Mouse (Mus musculus) frontal cortex, adult (tissue): ENCODE measurements around the gene Ank3.

ENCODE experiments used
- ATAC-seq: cut with Nextera tagmentation; 2 replicates; pipeline ENCODE4 v1.9.2; 2017; ENCODE audit warnings: mild to moderate bottlenecking, moderate library complexity, mixed read lengths; ENCODE audit not compliant: low TSS enrichment

Gene Ank3

GRCm38 (mm10) chr10:69777736-69778135 lies 379.2 kb downstream of the Ank3 start:
- ATAC-seq: 0 out of 2 replicates have a peak, but pooled peaks have one; percentile 1

- no peak for ATAC-seq
Measured at GRCm38 (mm10) chr10:69779246-69779645, 380.7 kb downstream of the Ank3 start.

GRCm38 (mm10) chr10:69781491-69781890 lies 382.9 kb downstream of the Ank3 start:
- ATAC-seq: peak; percentile 74

- ATAC-seq: no peak
Measured at GRCm38 (mm10) chr10:69785235-69785634, 386.7 kb downstream of the Ank3 start.

- ATAC-seq: 0 out of 2 replicates have a peak, but pooled peaks have one; percentile 11
Measured at GRCm38 (mm10) chr10:69785692-69786091, 387.1 kb downstream of the Ank3 start.

- no peak for ATAC-seq
Measured at GRCm38 (mm10) chr10:69786220-69786993, 387.8 kb downstream of the Ank3 start.

- peak; percentile 28; the same call in 1 of the 2 replicates for ATAC-seq
Measured at GRCm38 (mm10) chr10:69787379-69787778, 388.8 kb downstream of the Ank3 start.

GRCm38 (mm10) chr10:69790606-69791005 lies 392.0 kb downstream of the Ank3 start:
- ATAC-seq: no peak

- peak; percentile 2; the same call in 1 of the 2 replicates for ATAC-seq
Measured at GRCm38 (mm10) chr10:69791951-69792350, 393.4 kb downstream of the Ank3 start.

GRCm38 (mm10) chr10:69792400-69792799 lies 393.8 kb downstream of the Ank3 start:
- ATAC-seq: peak; percentile 58

GRCm38 (mm10) chr10:69793079-69793478 lies 394.5 kb downstream of the Ank3 start:
- peak; percentile 53 for ATAC-seq

- ATAC-seq: no peak
Measured at GRCm38 (mm10) chr10:69795656-69796055, 397.1 kb downstream of the Ank3 start.

- peak; percentile 5; the same call in 1 of the 2 replicates for ATAC-seq
Measured at GRCm38 (mm10) chr10:69796421-69796886, 397.9 kb downstream of the Ank3 start.

GRCm38 (mm10) chr10:69803135-69803756 lies 404.7 kb downstream of the Ank3 start:
- ATAC-seq: peak; percentile 59

GRCm38 (mm10) chr10:69804613-69805012 lies 406.0 kb downstream of the Ank3 start:
- peak; percentile 81 for ATAC-seq

- 0 out of 2 replicates have a peak, but pooled peaks have one; percentile 2 for ATAC-seq
Measured at GRCm38 (mm10) chr10:69810785-69811184, 412.2 kb downstream of the Ank3 start.

GRCm38 (mm10) chr10:69813823-69814522 lies 415.4 kb downstream of the Ank3 start:
- ATAC-seq: no peak

- no peak for ATAC-seq
Measured at GRCm38 (mm10) chr10:69821245-69821644, 422.7 kb downstream of the Ank3 start.

GRCm38 (mm10) chr10:69828770-69829169 lies 430.2 kb downstream of the Ank3 start:
- no peak for ATAC-seq

GRCm38 (mm10) chr10:69829236-69829635 lies 430.7 kb downstream of the Ank3 start:
- no peak for ATAC-seq

- ATAC-seq: no peak
Measured at GRCm38 (mm10) chr10:69831568-69831967, 433.0 kb downstream of the Ank3 start.

- ATAC-seq: no peak
Measured at GRCm38 (mm10) chr10:69832241-69832640, 433.7 kb downstream of the Ank3 start.
